Mouse (Mus musculus): ENCODE data around the gene Abca4. TPM values are rescaled to one million over a fixed set of nuclear protein-coding genes. Genes with fewer than 3 reads are reported as not detected.
"Not testable (repeated sequence)": the region's sequence is repeated elsewhere in the genome, so short reads cannot be mapped to it uniquely, and the experiment has no call there.

Abca4 gene
- polyA plus RNA-seq, 1 experiment from 2014 or later, result 3.1 TPM

DNA sequence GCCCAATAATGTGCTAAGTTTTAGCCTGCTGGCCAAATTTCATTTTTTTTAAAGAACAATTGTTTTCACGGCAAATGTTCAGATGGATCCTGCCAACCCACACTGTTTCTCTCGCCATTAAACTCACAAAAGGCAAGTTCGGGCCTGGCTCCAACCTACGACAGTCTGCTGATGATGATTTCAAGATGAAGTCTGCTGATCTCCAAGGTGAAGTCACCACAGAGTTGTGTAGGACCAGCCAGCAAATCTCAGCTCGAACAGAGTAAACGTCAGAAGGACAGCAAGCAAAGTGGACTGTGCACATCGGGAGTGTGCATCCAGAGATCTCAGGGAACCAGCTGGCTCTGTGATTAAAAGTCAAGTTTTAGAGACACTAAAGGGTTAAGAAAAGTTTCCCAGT lies 166.6 kb downstream of the Abca4 start:
- no peak overlapping the region for H3K9ac ChIP-seq
- H3K4me2 ChIP-seq, result no peak overlapping the region
- H3K4me1 ChIP-seq (replicated peaks), result no peaks in the 10 kb centered on the region
- H3K36me3 ChIP-seq, result no peaks in the 10 kb centered on the region
- H3K9me3 ChIP-seq, result no peaks in the 10 kb centered on the region
- no peak overlapping the region for H3K27ac ChIP-seq
- 74% methylated on average over 7 of the region's 7 CpGs for WGBS
- no peak for ATAC-seq (ENCODE audit: low FRiP score)
- no peak overlapping the region for H3K4me3 ChIP-seq
- no peaks in the 10 kb centered on the region for H3K27me3 ChIP-seq

DNA sequence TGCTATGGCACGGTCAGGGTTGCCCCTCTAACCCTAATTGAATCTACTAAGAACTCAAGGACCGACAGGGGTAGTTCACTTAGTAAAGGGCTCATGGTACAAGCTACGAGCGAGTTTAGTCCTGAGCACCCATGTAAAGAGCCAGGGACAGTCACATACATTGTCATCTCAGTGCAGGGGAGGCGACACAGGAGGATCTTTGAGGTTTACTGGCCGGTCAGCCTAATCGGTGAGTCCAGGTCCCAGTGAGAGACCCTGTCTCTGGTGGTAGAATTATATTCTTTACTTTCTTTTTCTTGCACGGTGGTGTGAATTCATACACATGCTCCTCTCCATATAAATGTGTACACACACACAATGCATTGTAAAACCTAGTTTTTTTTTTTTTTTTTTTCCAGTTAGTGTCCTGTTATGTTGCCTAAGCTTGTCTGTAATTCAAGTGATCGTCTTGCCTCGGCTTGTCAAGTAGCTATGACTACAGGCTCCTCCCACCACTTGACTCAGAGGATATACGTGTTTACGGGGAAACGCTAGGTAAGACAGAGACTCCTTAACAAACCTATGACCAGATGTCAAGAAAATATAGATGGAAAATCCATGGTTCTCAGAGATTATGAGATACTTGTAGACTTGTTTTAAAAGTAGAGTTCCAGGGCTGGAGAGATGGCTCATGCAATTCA lies 167.3 kb downstream of the Abca4 start:
- WGBS, result 88% methylated on average over 13 of the region's 13 CpGs
- ATAC-seq (ENCODE audit: low FRiP score), result no peak

DNA sequence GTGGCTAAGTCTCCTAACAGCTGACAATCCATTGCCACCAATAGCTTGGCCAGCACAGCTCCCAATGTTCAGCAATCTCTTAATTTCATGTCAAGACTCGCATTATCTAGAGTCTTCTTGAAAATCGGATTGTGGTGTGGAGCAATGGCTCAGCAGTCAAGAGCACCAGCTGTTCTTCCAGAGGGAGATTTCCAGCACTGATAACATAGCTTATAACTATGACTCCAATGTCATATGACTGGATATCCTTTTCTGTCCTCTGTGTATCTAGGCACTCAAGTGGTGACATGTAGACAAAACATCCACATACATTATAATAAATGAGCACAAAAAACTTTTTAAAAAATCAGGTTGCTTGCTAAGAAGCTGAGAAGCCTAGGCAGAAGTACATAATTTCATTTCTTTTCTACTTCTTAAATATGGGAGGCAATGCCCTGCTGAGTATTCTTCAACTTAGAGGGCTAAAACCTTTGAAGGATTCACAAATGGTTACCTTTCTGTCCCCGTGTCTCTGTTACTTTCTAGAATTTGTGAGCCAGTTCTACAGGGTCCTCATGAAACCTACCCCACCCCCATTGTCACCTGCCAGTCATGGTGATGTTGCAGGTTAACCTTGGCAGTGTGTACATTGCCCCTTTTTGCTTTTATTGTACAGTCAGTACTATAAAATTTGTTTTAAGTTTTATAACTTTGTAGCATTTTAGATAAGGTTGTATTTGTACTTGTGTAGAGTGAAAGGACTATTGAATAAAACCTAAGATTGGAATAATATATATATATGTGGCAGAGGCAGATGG lies 177.2 kb downstream of the Abca4 start:
- Histone ChIP-seq H3K36me3 (no peaks in the 10 kb centered on the region), H3K9ac (no peak overlapping the region), H3K27me3 (no peaks in the 10 kb centered on the region), H3K4me3 (no peak overlapping the region), H3K9me3 (no peaks in the 10 kb centered on the region), H3K4me1 (replicated peaks) (no peaks in the 10 kb centered on the region), H3K4me2 (no peak overlapping the region), H3K27ac (no peak overlapping the region)
- 94% methylated on average over 3 of the region's 3 CpGs for WGBS
- no peak for ATAC-seq (ENCODE audit: low FRiP score)

More for the DNA sequence above, 167.3 kb downstream of the Abca4 start:
- H3K9me3 ChIP-seq, result no peaks in the 10 kb centered on the region
- H3K27ac ChIP-seq, result no peak overlapping the region
- no peak overlapping the region for H3K4me2 ChIP-seq
- no peaks in the 10 kb centered on the region for H3K4me1 ChIP-seq (replicated peaks)
- no peaks in the 10 kb centered on the region for H3K36me3 ChIP-seq
- H3K27me3 ChIP-seq, result no peaks in the 10 kb centered on the region
- H3K4me3 ChIP-seq, result no peak overlapping the region
- no peak overlapping the region for H3K9ac ChIP-seq

DNA sequence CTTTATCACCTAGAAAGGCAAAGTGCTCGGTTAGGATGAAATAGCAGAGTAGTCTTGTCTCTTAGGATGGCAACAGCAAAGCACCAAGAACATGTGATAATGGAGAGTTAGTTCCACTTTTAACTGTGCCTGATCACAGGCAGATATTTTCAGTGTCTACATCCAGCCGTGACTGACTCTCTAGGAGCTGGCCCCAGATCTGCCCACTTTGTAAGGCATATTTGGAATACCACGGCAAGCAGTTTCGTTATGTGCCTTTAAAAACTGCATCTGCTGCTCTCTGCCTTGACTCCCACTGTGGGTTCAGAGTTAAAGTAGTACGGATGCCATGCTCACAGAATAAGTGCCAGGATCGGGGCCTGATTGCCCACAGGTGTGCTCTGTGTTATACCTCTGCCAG lies 182.7 kb downstream of the Abca4 start:
- H3K4me3 ChIP-seq, H3K27ac ChIP-seq: not testable (repeated sequence)

More for the DNA sequence above, 182.7 kb downstream of the Abca4 start:
- H3K9ac ChIP-seq; H3K9me3 ChIP-seq; H3K27me3 ChIP-seq; H3K4me2 ChIP-seq; H3K4me1 ChIP-seq (replicated peaks); H3K36me3 ChIP-seq; ATAC-seq (ENCODE audit: low FRiP score): not testable (repeated sequence)
- 86% methylated on average over 6 of the region's 6 CpGs for WGBS

Other genes starting within 250 kb of the Abca4 start
- 69.1 and 70.6 TPM in 2 replicates for gene Abcd3, start 229.1 kb upstream of the Abca4 start, polyA plus RNA-seq (2015; fragmentation: Nextera tagmentation; extraction: Ambion mirVana)
- gene Arhgap29, start 91.9 kb upstream of the Abca4 start, polyA plus RNA-seq (2015; fragmentation: Nextera tagmentation; extraction: Ambion mirVana), result 30.0 and 31.4 TPM in 2 replicates
- gene Gclm, start 201.1 kb downstream of the Abca4 start, polyA plus RNA-seq (2015; fragmentation: Nextera tagmentation; extraction: Ambion mirVana), result 46.7 and 56.4 TPM in 2 replicates
- gene Dnttip2, start 229.9 kb downstream of the Abca4 start, polyA plus RNA-seq (2015; fragmentation: Nextera tagmentation; extraction: Ambion mirVana), result 58.2 and 59.6 TPM in 2 replicates
- gene Bcar3, start 249.7 kb downstream of the Abca4 start, polyA plus RNA-seq (2015; fragmentation: Nextera tagmentation; extraction: Ambion mirVana), result 6.1 and 7.9 TPM in 2 replicates